Mouse (Mus musculus) T-cell, adult 2 months (primary cell): ENCODE measurements around the gene Sh3tc1.

Source experiments
- DNase-seq: peaks from one replicate; pipeline ENCODE4 v3.0.0; 2022; ENCODE audit warnings: low spot score

Sh3tc1 gene

DNA sequence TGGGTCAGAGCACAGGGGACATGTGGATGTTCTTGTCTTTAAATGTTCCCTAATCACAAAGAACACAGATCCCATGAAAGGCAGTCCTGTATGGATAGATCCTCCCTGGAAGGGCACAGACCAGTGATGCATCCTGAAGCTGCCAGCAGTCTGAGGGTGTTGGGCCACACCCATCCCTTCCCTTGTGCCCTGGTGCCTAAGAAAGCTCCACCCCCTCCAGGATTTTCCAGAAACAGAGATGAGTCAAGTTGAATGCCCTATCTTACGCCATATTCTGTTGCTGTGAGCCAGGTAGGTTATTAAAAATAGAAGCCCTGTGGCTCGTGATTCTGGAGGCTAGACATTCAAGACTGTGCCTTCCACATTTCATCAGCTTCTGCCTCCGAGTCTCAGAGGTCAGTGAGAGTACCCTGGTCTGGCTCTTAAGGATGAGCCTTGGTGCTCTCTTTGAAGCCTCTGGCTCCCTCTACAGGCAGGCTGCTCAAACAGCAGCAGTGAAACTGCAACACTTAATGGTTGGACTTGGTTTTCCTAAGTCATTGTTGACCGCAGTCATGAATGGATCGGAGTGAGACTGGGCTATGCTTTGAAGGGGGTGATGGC lies 15.4 kb upstream of the Sh3tc1 start:
- peak; percentile 6 for DNase-seq

DNA sequence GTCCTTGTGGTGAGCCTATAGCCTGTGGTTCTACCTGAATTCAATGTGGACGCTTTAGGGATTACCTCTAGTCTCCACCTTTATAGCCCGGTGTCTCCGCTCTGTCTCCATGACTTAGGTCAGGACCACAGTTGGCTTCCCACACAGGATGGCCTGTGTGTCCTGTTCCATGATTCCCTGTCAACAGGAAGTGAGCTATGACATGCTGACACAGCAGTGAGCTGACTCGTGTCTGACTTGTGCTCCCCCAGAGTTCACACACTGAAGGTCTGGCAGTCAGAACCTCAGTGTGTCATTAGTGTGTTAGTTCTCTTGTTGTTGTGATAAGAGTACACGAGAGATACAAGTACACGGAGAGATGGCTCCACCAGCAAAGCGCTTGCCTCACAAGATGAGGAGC lies 11.2 kb upstream of the Sh3tc1 start:
- DNase-seq: no peak

DNA sequence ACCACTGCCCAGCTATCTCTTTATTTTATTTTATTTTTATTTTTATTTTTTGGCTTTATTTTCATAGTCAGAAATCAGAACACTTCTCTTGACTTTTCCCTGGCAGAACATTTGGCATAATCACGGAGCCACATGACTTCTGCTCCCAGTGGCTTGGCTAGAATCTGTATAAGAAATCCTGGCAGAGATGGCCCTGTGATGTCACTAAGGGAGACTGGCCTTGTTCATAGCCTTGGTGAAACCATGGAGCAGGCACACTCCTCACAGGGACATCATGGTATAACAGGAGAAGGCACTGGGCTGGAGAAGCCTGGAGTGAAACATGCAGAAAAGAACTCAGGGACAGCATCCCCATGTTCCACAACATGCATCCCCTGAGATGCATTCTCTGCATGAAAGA lies 10.2 kb upstream of the Sh3tc1 start:
- DNase-seq: no peak

DNA sequence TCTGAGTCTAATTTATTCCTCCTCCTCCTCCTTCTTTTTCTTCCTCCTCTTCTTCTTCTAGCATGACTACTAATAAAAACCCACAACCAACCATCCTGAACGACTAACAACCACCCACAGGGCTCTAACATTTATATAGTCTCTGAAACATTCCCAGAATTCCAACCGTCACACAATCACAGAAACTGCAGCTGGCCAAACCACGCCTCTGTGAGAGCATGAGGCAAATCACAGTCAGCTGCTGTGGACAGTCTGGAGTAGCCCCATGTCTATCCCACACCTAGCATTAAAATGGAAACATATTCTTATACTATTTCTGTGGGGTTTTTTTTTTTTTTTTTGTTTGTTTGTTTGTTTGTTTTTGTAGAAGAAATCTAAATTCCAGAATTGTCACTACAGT lies 9.6 kb upstream of the Sh3tc1 start:
- DNase-seq: no peak

DNA sequence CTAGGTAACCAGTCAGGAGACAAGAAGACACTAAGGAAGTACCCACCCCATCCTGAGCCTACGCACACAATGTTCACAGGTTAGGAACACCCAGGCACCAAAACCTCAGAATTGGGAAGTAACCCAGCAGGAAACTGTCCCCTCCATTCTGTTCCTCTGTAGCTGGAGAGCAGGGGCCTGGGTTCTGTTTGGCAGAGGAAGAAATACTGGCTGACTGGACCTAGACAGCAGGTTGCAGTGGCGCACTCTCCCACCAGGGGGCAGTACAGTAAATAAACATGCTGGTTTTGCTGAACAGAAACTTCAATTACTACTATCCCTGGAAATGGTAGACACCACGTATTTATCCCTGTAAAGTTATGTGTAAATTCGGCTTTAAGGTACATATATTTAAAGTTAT lies 7.1 kb upstream of the Sh3tc1 start:
- DNase-seq: peak; percentile 55

DNA sequence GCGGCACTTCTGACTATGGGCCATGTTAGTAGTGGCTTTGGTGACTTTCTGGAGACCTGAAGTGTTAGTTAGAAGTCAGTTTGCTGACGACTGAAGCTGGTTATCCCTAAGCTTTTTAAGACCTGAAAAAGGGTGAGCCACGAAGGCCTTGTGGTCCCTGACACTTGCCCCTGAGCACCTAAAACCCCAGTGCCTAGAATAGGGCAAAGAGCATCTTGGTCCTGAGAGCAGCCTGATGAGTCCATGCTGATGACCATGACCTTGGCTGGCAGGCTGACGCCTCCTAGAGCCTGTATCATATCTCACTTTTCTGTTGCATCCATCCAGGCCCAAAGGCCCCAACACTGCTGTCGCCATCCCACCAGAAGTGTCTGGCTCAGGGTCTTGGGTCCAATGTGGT lies 5.6 kb upstream of the Sh3tc1 start:
- no peak for DNase-seq

DNA sequence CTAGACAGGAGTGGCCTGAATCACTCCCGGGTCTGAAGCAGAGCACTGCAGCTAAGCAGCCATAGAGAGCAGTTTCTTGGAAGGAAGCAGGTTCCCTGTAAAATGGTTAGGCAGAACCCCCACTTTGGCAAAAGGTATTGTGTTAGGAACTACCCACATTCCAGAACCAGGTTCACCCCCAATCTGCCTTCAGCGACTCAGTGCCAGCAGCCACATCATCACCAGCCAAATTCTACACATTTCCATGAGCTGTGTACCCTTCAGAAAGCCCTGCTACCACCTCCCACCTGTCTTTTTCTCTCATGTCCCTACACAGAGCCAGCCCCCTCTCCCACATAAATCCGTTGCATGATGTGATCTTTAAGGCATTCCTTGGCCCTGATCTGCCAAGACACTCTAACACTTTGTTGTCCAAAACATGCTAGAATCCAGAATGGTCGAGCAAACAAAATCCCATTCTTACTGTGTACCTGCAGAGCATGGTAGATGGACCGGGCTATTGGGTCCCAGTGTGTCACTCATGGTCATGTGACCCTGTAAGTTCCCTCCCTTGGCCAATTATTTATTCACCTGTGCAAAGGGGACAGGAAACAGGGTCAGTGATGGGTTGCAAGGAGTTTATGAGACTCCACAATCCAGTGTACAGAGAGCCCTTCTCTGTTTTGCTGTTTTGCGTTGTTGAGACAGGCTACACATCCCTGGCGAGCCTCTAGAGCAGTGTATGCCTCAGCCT lies 4.4 kb upstream of the Sh3tc1 start:
- DNase-seq: no peak

DNA sequence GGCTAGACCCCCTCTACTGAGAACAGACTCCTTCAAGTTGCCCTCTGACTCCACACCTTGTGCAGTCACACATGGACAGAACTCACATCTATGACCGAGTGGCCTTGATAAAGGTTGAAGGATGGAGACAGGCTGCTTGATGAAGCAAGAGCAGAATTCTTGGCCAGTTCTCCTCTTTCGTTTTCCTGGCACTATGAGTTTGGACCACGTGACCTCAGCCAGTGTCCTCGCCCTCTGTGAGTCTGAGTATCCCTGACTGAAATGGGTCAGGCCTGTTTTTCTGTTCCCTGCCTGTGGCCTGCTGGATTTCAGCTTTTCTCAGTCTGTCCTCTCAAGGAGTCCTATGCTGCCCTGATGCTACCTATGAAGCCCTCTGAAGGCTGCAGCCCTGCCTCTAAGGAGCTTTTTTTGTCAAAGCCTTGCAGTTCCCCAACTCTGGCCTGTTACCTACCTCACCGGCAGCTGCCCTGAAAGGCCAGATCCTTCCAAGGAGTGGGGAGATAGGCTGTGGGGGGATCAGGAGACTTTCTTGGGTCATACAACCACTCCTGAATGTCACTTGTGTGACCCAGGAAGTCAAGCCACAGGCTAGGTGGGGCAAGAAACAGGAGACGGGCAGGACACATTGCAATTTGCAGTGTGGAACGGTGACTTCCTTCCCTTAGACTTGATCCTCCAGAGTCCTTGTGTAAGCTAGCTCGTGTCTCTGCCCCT lies 3.6 kb upstream of the Sh3tc1 start:
- DNase-seq: no peak

DNA sequence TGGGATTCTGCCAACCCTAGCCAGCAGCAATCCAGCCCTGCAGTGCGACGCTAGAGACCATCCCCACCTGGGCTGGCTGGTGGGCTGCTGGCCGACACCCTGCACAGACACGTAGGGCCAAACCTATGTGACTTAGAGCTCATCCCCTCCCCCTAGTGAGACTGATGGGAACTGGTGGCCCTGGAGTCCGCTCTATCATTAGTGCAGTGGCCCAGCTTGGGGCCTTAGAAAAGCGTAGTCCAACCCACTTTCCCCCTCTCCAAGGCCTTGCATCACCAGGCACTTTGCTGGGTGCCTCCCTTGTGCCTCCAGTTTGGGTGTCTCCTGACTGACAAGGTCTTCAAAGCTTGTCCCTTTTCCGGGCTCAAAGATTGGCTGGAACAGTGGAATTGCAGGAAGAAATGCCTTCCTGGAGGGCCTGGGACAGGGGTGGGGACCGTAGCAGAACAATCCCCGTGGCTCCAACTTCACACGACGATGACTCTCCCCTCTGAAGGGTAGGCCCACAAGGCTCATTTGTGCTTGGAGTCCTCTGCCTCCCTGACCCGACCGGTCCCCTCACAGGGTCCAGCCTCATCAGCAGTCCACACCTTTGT lies 1.5 kb upstream of the Sh3tc1 start:
- DNase-seq: no peak

DNA sequence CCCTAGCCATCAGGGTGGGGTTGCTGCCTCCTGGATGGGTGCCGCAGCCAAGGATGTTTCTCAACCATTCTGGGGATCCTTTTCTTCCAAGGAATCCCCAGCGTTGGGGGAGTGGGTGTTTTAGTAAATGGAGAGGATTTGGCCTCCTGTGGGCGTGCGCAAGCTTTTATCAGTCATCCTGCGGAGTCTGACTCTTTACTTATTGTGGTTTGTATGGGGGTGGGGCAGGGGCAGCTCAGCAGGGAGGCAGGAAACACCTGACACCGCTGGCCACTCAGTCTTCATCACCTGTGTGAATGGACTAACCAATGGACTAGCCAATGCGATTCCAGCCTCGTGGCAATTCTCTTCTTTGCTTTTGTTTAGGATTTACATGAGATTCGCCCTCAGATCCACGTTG lies 929 bp upstream of the Sh3tc1 start:
- no peak for DNase-seq

DNA sequence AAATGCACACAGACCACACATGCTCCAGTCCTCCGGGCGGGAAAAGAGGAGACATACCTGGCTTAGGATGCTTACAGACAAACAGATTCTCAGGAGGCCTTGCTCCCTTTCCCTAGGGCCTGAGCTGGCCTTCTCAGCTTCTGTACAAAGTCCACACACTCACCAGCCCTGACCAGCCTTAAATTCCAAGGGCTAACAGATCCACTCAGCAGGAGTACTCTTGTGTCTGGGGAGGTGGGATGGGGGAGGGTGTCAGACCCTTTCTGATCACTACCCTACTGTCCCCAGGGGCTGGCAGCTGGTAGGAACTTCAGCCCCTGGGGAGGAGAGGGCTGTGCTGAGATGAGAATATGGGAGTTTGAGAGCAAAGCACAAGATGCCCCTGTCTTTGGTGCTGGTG lies 782 bp downstream of the Sh3tc1 start:
- no peak for DNase-seq

DNA sequence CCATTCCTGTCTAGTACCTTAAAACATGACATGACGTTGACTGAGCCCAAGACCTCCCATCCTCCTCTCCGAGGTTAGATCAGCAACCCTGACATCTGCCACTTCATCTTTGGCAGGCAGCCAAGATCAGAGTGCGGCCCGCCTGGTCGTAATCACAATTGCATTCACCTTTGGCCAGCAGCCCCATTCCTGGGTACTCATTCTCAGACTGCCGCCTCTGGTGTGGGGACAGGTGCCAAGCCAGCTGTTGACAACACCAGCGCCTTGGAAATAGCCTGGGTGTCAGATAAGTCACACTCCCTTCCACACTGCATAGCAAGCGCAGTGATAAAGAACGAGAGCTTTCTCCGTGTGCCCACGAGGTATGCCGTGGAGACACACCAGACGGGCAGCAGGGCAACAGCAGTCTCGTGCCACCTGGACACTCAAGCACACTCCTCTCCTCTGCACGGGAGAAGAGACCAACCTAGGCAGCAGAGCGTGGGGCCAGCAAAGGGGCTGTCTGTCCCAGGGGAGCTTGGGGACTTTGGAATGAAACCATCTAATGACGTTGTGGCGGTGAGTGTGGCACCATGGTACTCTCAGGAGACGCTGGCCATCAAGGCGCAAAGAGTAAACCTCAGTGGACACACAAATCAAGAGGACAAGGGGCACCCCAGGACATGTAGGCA lies 2.4 kb downstream of the Sh3tc1 start:
- no peak for DNase-seq

DNA sequence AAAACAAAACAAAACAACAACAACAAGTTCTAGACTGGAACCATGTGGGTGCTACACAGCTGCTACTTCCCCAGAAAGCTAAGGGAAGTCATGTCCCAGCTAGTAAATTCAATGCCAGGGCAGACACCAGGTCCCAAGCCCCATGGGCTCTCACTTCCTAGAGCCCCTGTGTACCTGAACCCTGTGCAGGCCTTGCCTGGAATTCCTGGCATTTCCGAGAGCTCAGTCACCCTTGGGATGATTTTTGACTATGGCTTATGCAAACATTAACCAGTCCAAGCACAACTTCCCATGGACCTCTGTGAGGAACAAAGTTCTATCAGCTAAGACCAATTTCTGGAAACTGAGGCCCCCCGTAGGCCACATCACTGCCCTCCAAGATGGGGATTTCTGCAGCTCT lies 6.3 kb downstream of the Sh3tc1 start:
- DNase-seq: no peak

DNA sequence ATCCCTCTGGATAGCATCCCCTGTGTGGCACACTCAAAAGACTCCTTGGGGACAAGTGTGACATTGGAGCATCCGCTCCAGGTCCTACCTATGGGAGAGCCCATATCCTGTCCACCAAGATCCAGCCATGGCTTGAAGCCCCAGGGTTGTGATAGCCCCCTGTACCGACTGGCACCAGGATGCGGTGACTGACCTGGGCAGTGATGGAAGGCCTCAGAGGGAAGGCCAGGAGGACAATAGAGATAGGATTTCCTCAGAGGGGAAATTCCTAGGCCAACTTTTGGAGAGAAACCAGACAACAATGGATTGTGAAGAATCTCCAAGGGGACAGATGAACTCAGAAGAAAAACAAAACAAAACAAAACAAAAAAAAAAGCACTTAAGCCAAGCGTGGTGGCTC lies 8.8 kb downstream of the Sh3tc1 start:
- no peak for DNase-seq

DNA sequence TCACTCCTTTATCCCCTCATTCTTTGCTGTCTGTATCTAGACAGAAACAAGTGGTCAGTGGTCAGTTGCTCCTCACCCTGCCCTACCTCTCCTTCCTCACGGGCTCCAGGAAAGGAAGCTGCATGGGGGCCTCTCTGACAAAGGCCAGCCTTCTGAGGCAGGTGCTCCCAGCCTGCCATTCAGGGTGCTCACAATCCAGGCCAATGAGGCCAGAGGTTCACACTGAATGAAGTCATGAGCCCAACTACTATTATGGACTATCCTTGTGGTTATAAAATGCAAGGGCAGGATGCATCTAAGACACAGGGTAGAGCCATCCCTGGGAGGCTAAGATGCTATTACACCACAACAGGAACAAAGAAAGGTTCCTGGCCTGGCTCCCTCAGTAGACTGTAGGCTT lies 9.2 kb downstream of the Sh3tc1 start:
- DNase-seq: no peak

DNA sequence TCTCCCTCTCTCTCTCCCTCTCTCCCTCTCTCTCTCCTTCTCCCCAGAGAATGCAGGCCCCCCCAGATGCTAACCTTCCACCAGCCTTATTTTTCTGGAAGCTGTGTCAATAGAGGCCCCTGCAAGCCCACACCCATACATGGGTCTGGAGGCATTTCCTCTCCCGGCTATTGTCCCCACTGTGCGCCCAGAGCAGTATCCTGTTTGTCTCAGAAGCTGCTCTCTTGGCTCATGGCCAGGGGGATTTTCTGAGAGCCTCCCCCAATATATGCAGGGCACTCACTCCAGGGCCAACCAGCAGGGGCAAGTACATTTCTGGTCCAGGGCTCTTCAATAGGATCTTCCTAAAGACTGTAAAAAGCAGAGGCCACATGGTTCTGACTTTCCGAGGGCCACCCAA lies 9.9 kb downstream of the Sh3tc1 start:
- peak; percentile 33 for DNase-seq

DNA sequence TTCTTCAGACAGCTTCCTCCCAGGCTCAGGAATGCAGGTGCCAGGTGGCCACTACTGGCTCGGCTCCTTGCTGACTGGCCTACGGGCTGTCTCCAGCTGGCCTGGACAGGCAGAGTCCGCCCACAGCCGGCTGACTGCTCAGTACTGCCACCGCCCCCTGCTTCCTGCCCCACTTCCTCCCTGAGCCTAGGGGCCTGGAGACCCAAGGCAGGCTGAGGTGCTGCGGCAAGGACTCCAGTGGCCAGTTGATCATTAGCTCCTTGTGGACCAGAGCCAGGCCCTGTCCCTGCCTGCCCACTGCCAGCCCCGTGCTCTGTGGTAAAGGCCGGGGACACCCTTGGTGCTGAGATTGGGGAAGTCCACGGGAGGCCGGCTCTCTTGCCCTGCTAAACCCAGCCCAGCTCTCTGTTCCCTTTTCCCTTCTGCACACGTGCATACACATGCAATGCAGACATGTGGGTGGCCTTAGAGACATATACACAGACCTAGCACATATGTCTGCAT lies 10.8 kb downstream of the Sh3tc1 start:
- peak; percentile 44 for DNase-seq

DNA sequence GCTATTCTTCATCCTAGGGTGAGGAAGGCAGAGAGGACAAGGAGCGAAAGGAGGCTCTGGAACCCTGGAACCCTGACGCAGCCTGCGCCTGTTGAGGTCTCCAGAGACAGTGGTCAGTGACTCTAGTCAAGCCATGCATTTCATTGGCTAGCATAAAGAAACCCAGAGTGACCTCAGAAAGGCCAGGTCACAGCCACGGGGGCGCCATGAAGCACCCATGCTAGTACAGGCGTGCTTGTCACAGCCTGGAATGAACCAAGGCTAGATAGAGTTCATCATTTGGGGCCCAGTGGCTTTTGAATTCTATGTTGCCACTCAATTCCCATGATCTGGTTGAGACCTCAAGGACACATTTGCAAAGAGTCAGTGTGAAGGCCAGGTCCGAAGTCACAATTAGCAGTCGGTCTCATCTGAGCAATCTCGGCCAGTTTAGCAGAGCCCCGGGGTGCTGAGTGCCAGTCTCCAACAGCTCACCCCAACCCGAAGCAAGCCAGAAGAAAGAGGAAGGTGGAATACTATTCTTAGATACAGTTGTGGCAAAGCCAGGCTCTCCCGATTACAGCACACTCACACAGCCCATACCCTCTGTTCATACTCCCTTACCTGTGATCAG lies 11.3 kb downstream of the Sh3tc1 start:
- DNase-seq: no peak

DNA sequence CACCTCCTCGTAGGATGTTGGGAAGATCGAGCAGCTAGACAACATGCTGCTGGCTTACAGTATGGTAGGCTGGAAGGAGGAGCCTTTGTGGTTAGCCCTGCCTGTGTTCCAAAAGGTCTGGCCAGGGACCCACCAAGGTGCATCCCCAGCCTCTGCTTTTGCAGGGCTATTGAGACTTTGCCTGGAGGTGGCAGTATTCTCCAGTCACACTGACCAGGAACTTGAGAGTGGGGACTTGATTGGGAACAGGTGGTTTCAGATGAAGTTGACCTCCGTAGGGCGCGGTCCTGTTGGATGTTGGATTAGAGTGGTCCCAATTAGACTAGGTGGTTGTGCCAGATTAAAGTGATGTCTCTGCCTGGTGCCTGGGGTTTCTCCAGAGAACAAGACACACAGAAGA lies 12.3 kb downstream of the Sh3tc1 start:
- DNase-seq: no peak

DNA sequence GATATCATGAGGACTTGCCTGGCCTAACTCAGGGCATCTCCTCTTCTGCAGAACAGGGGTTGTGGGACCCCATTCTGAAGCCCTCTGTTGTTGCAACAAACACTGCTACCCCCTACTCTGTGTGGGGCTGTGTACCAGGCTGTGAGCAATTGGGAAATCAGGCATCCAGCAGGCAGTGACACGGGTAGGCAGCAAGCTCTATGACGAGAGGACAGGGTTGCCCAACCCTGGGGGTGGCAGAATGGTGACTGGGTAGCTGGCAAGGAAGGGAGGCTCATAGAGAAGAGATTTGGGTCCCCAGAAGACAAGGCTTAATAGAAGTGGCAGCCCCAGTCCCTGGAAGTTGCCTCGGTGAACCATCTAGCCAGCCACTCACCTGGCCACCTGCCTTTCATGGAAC lies 13.9 kb downstream of the Sh3tc1 start:
- DNase-seq: no peak

DNA sequence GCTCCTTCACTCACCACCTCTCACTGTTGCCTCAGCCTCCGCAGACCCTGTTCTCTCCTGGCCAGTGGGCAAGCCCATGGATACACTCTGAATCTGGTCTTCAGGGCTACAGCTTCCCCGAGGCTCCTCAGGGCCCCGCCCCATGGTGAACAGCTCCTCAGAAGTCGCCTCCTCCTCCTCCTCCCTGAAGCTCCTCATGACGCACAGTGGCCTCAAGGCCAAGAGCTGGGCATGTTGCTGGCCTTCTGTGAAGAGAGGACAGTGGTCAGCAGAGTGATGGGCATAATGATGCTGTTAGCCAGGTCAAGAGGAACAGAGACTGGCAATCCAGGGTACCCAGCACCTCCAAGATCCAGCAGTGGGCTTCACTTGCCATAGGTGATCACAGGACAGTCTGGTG lies 15.9 kb downstream of the Sh3tc1 start:
- no peak for DNase-seq

DNA sequence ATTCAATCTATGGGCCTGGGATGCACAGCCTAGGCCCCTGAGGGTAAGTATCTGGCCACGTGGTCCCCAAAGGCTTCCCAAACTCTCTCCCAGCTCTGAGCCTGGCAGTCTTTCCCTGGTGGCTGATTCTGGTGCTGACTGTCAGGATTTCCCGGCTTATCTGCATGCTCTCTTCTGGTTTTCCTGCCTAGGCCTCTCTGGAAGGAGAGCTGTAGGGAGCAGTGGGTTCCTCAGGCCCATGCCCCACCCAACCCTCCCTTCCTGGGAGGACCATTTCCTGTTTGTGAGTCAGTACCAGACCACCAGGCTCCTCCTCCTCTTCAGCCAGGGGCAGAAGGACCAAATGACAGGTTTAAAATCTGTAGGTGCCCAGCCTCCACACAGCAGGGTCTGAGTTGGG lies 17.1 kb downstream of the Sh3tc1 start:
- no peak for DNase-seq
